Mouse (Mus musculus) lung, embryonic 16.5 days (tissue): Measurements from ENCODE around the gene Pus10. TPM values are rescaled to one million over a fixed set of nuclear protein-coding genes. Genes with fewer than 3 reads are reported as not detected.

Source experiments
- polyA plus RNA-seq: library from polyadenylated mRNA; unstranded; fragments of >200 nt; fragmentation: Nextera tagmentation; extraction: Ambion mirVana; gene quantifications from 2 replicates; pipeline ENCODE4 v1.2.1, GENCODE M21; 2015

The Pus10 gene
- polyA plus RNA-seq, 1 experiment from 2014 or later, result 21.3 TPM

Other genes starting within 250 kb of the Pus10 start
- gene Ahsa2, start 167.6 kb upstream of the Pus10 start, polyA plus RNA-seq, result 79.0 and 80.6 TPM in 2 replicates
- gene 1700093K21Rik, start 144.5 kb upstream of the Pus10 start, polyA plus RNA-seq, result not detected in 2 replicates
- 18.4 and 20.6 TPM in 2 replicates for gene 0610010F05Rik, start 32.0 kb upstream of the Pus10 start, polyA plus RNA-seq
- 29.8 and 31.2 TPM in 2 replicates for gene Pex13, start 285 bp downstream of the Pus10 start, polyA plus RNA-seq
- gene Rel, start 105.3 kb downstream of the Pus10 start, polyA plus RNA-seq, result 1.1 and 1.2 TPM in 2 replicates
- gene Papolg, start 229.6 kb downstream of the Pus10 start, polyA plus RNA-seq, result 13.3 and 14.5 TPM in 2 replicates